Mouse (Mus musculus): Measurements from ENCODE around the gene Glt28d2. TPM values are rescaled to one million over a fixed set of nuclear protein-coding genes. Genes with fewer than 3 reads are reported as not detected.

Glt28d2 gene
- polyA plus RNA-seq, 1 experiment from 2014 or later, result 0.21 TPM

DNA sequence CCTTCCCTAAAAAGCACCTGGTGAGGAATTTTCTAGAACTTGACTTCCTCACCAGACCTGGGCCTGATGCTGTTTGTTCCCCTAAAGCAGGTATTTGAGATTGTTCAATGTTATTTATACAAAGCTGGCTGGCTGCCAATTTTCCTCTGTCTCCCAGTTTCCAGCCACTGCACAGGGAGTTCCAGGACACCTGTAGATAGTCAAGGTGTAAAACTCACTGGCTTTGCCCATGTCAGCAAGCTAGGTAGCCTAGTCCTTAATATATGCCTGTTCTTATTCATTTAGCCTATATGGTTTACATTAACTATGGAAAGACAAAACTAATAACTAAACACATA, 44.5 kb downstream of the Glt28d2 start:
- no peak for ATAC-seq (ENCODE audit: low FRiP score, low read depth)
- Histone ChIP-seq H3K4me2 (no peak overlapping the region), H3K4me3 (no peak overlapping the region), H3K9ac (no peak overlapping the region), H3K4me1 (replicated peaks) (0 out of 2 replicates have a peak, but pooled peaks cover 7% of the 10 kb centered on the region), H3K9me3 (no peaks in the 10 kb centered on the region), H3K27ac (replicated peaks) (no peak overlapping the region), H3K36me3 (no peaks in the 10 kb centered on the region), H3K27me3 (no peaks in the 10 kb centered on the region)

DNA sequence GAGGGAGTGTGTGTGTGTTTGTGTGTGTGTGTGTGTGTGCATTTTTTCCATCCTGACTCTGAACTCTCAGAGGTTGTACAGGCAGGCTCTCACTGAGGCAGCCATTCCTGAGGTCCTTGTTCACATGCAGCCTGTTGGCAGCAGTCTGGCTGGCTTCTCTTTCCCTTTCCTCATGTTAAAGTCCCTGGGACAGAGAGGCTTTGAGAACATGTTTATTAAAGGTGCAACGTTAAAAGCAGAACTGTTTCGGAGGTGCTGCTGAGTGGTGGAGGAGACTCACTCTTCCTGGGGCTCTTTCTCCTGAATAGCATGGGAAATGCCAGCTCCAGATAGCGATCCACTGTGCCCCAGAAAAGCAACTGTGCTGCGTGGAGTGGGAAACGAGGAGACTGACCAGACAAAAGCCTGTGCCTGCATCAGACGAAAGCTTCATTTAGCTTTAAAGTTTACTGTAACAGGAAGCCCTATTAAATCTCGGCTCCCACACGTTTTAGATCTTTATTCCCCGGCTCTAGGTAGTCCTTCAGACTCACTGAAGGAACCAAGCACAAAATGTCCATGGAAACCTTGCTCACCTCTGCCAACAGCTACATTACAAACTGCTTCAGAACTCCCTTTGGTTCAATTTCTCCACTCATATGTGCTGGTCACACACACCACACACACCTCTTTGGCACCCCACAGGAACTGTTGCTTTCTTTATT, 45.0 kb downstream of the Glt28d2 start:
- no peak for ATAC-seq (ENCODE audit: low FRiP score, low read depth)
- 0 out of 2 replicates have a peak, but pooled peaks cover 7% of the 10 kb centered on the region for H3K4me1 ChIP-seq (replicated peaks)
- no peaks in the 10 kb centered on the region for H3K9me3 ChIP-seq
- no peak overlapping the region for H3K4me2 ChIP-seq
- no peak overlapping the region for H3K9ac ChIP-seq
- H3K27ac ChIP-seq (replicated peaks), result peak overlapping the region; percentile 18
- no peaks in the 10 kb centered on the region for H3K27me3 ChIP-seq
- H3K4me3 ChIP-seq, result no peak overlapping the region
- no peaks in the 10 kb centered on the region for H3K36me3 ChIP-seq
- 55% methylated on average over 9 of the region's 9 CpGs for WGBS

- WGBS, result 28% methylated on average over 2 of the region's 2 CpGs
These were observed 45.7 kb downstream of the Glt28d2 start for GRCm38 (mm10) chr3:85841454-85842176.

GRCm38 (mm10) chr3:85833627-85834026, 53.7 kb downstream of the Glt28d2 start:
- no peaks in the 10 kb centered on the region for H3K27me3 ChIP-seq
- H3K36me3 ChIP-seq, result no peaks in the 10 kb centered on the region
- H3K4me2 ChIP-seq, result no peak overlapping the region
- WGBS, result 85% methylated on average over 1 of the region's 1 CpGs
- no peaks in the 10 kb centered on the region for H3K9me3 ChIP-seq
- H3K4me3 ChIP-seq, result no peak overlapping the region
- H3K27ac ChIP-seq (replicated peaks), result no peak overlapping the region
- H3K9ac ChIP-seq, result no peak overlapping the region
- ATAC-seq (ENCODE audit: low FRiP score, low read depth), result no peak
- peaks cover 4% of the 10 kb centered on the region; the same call in 1 of the 2 replicates for H3K4me1 ChIP-seq (replicated peaks)

More at GRCm38 (mm10) chr3:85841454-85842176, 45.7 kb downstream of the Glt28d2 start:
- H3K36me3 ChIP-seq, result no peaks in the 10 kb centered on the region
- H3K4me1 ChIP-seq (replicated peaks), result 0 out of 2 replicates have a peak, but pooled peaks cover 7% of the 10 kb centered on the region
- H3K9ac ChIP-seq, result no peak overlapping the region
- no peak for ATAC-seq (ENCODE audit: low FRiP score, low read depth)
- H3K27ac ChIP-seq (replicated peaks), result peak overlapping the region; percentile 18
- H3K27me3 ChIP-seq, result no peaks in the 10 kb centered on the region
- no peak overlapping the region for H3K4me2 ChIP-seq
- no peaks in the 10 kb centered on the region for H3K9me3 ChIP-seq
- H3K4me3 ChIP-seq, result no peak overlapping the region

- 37% methylated on average over 10 of the region's 10 CpGs for WGBS
- Histone ChIP-seq H3K27me3 (no peaks in the 10 kb centered on the region), H3K4me1 (replicated peaks) (peaks cover 4% of the 10 kb centered on the region; the same call in 1 of the 2 replicates), H3K9ac (no peak overlapping the region), H3K27ac (replicated peaks) (no peak overlapping the region), H3K4me3 (no peak overlapping the region), H3K9me3 (no peaks in the 10 kb centered on the region), H3K4me2 (no peak overlapping the region), H3K36me3 (no peaks in the 10 kb centered on the region)
- ATAC-seq (ENCODE audit: low FRiP score, low read depth), result no peak
These were observed 54.7 kb downstream of the Glt28d2 start for GRCm38 (mm10) chr3:85832490-85833155.

- H3K36me3 ChIP-seq, result no peaks in the 10 kb centered on the region
- no peak overlapping the region for H3K4me3 ChIP-seq
- H3K27me3 ChIP-seq, result no peaks in the 10 kb centered on the region
- H3K9ac ChIP-seq, result no peak overlapping the region
- H3K27ac ChIP-seq (replicated peaks), result no peak overlapping the region
- ATAC-seq (ENCODE audit: low FRiP score, low read depth), result no peak
- H3K9me3 ChIP-seq, result no peaks in the 10 kb centered on the region
- no peak overlapping the region for H3K4me2 ChIP-seq
- 70% methylated on average over 1 of the region's 1 CpGs for WGBS
- H3K4me1 ChIP-seq (replicated peaks), result peaks cover 4% of the 10 kb centered on the region; the same call in 1 of the 2 replicates
These were observed 55.5 kb downstream of the Glt28d2 start for GRCm38 (mm10) chr3:85831785-85832184.

DNA sequence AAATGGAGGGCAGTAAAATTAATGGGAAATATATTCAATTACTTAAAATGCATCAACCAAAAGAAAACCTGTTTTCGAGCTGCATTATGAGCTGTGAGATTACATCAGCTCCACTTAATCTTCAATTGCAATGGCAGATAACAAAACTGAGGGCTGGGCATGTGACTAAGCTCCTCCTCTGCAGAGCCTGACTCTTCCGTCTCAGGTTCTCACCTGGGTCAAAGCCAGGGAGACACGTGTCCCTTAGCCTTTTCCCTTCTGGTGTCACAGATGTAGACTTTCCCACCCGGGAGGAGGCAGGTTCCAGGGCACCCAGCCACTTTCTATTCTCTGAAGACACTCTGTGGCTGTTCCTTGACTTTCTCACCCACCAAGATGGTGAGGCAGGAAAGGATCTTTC, 58.3 kb downstream of the Glt28d2 start:
- Histone ChIP-seq H3K4me1 (replicated peaks) (peaks cover 4% of the 10 kb centered on the region; the same call in 1 of the 2 replicates), H3K27me3 (no peaks in the 10 kb centered on the region), H3K9me3 (no peaks in the 10 kb centered on the region), H3K9ac (no peak overlapping the region), H3K4me3 (no peak overlapping the region), H3K4me2 (no peak overlapping the region), H3K27ac (replicated peaks) (no peak overlapping the region), H3K36me3 (no peaks in the 10 kb centered on the region)
- ATAC-seq (ENCODE audit: low FRiP score, low read depth), result no peak
- 58% methylated on average over 4 of the region's 4 CpGs for WGBS

- Histone ChIP-seq H3K4me1 (replicated peaks) (peaks cover 4% of the 10 kb centered on the region; the same call in 1 of the 2 replicates), H3K27ac (replicated peaks) (no peak overlapping the region), H3K9ac (no peak overlapping the region), H3K27me3 (no peaks in the 10 kb centered on the region), H3K4me2 (no peak overlapping the region), H3K9me3 (no peaks in the 10 kb centered on the region), H3K4me3 (no peak overlapping the region), H3K36me3 (no peaks in the 10 kb centered on the region)
- ATAC-seq (ENCODE audit: low FRiP score, low read depth), result no peak
- 56% methylated on average over 6 of the region's 6 CpGs for WGBS
These were observed 59.5 kb downstream of the Glt28d2 start for GRCm38 (mm10) chr3:85827815-85828214.

- Histone ChIP-seq H3K4me3 (no peak overlapping the region), H3K9ac (no peak overlapping the region), H3K4me2 (no peak overlapping the region), H3K9me3 (no peaks in the 10 kb centered on the region), H3K4me1 (replicated peaks) (peaks cover under 1% of the 10 kb centered on the region; the same call in 1 of the 2 replicates), H3K27me3 (no peaks in the 10 kb centered on the region), H3K36me3 (no peaks in the 10 kb centered on the region), H3K27ac (replicated peaks) (no peak overlapping the region)
- no peak for ATAC-seq (ENCODE audit: low FRiP score, low read depth)
- WGBS, result 73% methylated on average over 4 of the region's 4 CpGs
These were observed 60.0 kb downstream of the Glt28d2 start for GRCm38 (mm10) chr3:85827283-85827682.

- H3K27ac ChIP-seq (replicated peaks), result peak overlapping the region; percentile 4; the same call in 1 of the 2 replicates
- no peaks in the 10 kb centered on the region for H3K36me3 ChIP-seq
- no peak for ATAC-seq (ENCODE audit: low FRiP score, low read depth)
- no peak overlapping the region for H3K9ac ChIP-seq
- no peak overlapping the region for H3K4me3 ChIP-seq
- WGBS, result 55% methylated on average over 15 of the region's 15 CpGs
- H3K9me3 ChIP-seq, result no peaks in the 10 kb centered on the region
- H3K4me1 ChIP-seq (replicated peaks), result no peaks in the 10 kb centered on the region
- no peaks in the 10 kb centered on the region for H3K27me3 ChIP-seq
- no peak overlapping the region for H3K4me2 ChIP-seq
These were observed 66.3 kb downstream of the Glt28d2 start for GRCm38 (mm10) chr3:85820839-85821548.

Measured in hindbrain, embryonic 15.5 days (tissue).